Mouse (Mus musculus) layer of hippocampus, adult 18-20 months (tissue): ENCODE results near the gene Mtg1. TPM values are rescaled to one million over a fixed set of nuclear protein-coding genes. Genes with fewer than 3 reads are reported as not detected.
"Not testable (repeated sequence)": the region's sequence is repeated elsewhere in the genome, so short reads cannot be mapped to it uniquely, and the experiment has no call there.

Experiments
- DNase-seq, 2 experiments: peaks; one replicate each; pipeline ENCODE4 v3.0.0; 2022; ENCODE audit warnings: low spot score in 2 of 2
- total RNA-seq, 2 experiments: library from RNA; stranded (reverse); gene quantifications; 2 replicates each; pipeline ENCODE4 v1.2.3; 2021

Gene Mtg1
- total RNA-seq, 2 experiments from 2014 or later, result 20.9 to 27.8 TPM

DNA sequence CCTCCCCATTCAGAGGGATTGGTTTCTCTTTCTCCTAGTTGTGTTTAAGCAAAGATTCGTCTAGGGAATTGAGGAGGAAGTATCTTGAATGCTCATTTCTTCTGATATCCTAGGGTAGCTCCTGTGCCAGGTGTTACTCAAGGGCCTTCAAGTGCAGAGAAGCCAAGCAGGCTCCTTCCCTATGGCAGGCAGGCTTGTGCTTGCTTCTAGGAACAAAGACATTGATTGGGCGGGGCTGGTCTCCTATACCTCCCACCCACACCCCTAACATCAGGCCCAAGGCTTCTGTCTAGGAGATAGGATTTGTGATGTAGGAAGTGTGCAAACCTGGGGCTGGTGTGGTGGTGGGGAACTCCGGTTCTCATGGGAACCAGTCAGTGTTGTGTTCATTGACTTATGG, 10.4 kb upstream of the Mtg1 start:
- DNase-seq, result no peak

- no peak for DNase-seq
These were observed 9.5 kb upstream of the Mtg1 start for GRCm38 (mm10) chr7:140127911-140128310.

DNA sequence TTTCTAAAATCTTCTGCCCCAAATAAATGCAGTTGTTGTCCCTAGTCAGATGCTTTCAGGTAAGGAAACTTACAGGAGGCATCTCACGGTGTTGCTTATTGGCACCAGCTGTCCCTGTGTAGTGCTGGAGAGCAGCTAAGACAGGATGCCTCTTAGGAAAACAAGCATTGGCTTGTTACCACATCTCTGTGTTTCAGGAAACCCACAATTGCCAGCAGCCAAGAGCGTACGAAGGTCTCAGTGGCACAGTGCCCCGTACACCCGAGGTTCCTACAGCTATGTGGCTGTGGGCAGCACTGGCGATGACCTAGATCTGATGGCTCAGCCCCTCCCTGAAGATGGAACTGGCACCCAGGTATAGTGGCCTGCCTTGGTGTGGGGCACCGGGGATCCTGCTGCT, 5.2 kb upstream of the Mtg1 start:
- not testable (repeated sequence) for DNase-seq

DNA sequence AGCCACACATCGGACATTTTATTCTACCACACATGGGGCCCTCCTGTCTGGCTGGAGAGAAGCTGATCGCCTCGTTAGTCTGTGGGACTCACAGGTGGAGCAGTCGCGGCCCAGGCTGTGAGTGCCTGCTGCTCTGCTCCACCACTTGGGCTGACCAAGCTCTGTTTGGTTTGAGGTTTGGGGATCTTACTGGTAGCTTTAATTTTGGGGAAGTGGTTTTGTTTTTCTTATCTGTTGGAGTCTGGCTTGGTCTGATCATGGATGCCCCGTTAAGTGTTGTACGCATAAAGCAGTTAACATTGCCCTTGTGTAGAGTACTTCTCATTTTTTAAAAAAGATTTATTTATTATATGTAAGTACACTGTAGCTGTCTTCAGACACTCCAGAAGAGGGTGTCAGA, 3.3 kb upstream of the Mtg1 start:
- DNase-seq, result not testable (repeated sequence)

DNA sequence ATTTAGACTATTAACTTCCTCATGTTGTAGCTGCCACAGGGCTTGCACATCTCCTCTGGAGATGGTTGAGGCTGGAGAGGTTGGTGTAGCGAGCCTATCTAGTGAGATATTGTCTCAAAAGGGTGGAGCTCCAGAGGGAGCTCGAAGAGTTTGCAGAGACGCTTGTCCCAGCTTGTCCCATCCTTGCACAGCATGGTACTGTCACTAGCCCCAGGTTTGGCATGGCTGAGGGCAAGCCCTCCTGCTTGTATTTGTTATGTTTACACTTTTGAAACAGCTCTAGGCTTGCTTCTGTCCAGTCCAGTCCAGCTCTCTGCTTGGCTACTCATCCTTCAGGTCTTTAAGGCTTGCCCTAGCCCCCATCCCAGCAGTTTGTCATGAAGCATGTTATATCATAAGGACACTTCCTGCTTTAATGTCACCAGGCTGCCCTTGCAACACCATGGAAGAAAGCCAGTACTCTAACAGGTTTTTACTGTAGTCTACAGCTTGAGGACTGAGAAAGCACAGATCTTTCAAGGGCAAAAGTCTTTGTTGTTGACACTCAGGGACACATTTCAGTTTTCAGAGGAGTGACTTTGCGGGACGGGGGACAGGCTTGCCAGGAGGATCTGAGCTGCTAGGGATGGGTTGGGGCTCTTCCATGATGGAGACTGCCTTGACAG, 2.1 kb upstream of the Mtg1 start:
- no peak for DNase-seq

DNA sequence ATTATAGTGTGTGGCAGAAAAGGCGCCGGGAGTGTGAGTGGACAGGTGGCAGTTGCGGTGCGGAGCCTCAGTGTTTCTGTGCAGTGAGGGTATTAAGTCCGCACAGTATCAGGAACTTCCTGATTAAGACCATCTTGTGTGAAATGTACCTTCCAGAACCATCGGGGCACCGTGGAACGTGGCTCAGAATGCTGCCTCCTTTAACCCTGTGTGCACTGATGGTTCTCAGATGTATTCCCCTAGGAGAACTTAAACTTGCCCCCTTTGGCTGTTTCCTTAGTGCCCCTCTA, 602 bp downstream of the Mtg1 start:
- DNase-seq, result no peak

DNA sequence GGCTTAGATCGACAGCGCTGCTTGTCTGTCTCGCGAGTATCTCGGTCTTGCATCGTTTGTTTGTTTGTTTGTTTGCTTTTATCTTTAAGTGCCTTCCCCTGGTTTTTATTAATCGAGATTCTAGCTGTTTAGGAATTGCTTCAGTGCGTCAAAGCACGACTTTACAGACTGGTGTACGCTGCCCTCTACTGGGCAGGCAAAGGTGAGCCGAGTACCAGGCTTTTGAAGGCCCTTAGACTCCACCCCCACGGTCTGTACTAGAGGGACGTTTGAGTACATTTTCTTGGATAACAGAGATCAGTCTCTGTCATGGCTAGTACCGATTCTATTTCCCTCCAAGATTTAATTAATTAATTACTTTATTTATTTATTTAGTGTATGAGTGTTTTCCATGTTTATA, 4.0 kb downstream of the Mtg1 start:
- DNase-seq, result peak in 1 of 2 experiments; percentile 81

DNA sequence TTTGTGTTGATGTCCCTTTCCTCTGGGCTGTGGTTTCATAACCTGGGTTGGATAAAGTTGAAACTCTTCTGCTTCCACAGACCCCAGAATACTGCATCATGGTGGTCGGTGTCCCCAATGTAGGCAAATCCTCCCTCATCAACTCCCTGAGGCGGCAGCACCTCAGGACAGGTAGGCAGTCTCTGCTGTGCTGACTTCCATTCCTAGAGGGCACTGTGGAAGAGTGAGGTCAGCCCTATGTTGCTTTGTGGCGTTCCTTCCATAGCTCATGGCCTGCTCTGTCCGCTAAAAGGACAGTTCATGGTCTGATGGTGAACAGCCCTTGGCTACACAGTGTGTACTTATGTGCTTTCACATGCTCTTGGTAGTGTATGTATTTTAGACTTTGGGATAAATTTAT, 7.2 kb downstream of the Mtg1 start:
- no peak for DNase-seq

DNA sequence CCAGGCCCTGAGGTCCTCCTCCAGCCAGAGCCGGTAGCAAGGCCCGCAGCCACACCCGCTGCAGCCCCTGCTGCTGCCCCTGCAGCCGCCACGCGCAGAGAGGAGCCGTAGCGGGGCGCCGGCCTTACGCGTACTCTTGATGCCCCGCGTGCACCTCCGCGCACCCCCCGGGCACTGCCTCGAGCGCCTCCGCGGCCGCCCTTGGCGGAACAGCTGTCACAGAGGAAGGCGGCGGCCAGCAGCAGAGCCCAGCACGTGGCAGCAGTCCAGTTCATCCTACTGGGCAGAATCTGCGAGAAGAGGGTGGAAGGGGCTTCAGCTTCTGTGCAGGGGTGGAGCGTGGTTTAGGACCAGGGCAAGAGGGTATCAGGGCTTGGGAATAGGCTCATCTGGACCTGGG, 16.0 kb downstream of the Mtg1 start:
- peak in 1 of 2 experiments; percentile 51 for DNase-seq

DNA sequence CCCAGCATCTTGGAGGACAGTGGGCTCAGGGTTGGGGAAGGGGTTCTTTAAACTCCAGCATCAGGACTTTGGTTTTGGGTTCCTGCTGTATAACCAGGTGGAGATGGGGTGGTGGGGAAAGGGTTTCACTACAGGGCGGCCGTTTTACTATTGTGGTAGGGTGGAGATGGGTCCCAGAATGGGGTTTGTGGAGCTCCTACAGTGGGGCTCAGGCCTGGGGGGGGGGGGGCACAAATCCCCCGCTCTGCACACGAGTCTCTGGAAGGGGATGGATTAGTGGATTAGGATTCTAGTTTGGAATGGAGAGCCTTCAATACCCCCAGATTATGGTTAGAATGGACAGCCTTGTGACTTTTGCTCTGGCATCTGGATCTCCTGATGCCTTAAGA, 16.5 kb downstream of the Mtg1 start:
- no peak for DNase-seq

DNA sequence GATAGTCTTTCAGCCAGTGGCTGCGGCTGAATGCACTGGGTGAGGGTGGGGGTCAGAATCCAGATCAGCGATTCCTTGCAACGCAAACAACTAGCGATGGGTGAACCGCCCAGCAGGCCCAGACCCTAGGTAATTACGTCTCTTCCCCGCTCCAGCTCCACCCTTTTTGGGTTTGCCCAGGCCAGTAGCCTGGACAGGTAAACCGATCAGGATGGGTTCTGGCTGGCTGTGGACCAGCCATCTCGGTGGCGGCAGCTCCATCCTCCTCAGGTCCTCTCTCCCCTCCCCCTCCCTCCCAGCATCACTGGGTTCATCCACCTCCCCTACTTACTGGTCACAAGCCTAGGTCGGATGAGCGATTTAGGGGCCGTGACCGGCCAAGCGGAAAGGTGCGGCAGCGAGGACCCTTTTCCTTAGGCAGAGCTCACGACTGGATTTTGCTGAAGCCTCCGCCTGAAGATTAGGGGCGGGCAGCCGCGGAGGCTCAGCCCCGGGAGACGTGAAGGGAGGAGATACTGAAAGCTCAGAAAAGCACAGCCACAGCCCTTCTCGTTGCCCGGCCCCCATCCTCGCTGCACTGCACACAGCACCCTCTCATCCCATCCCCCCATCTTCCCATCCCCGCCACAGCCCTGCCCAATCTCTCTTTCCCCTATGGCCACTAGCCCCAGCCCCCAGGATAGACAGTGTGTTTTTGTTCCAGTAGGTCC, 17.0 kb downstream of the Mtg1 start, which contains the start of gene Sprn:
TSS of gene Sprn (minus strand) at position 660 of the 710 bp plus-strand sequence.
- DNase-seq, result peak; percentile 72 to 88

DNA sequence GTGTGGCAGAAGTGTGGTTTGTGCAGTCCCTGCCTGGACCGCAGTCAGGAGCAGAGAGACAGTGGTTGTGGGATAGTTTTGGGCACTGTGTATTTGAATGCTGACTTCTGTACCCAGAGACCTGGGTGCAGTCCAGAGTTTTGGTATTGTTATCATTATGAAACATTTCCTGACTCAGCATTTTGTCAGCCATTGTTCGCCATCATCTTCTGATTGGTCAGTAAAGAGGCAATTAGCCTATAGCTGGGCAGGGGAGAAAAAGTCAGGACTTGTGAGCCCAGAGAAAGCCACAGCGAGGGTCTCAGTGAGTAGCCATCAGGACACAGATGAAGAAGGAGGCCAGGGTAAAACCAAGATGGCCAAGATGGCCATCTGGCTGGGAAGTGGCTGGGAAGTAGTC, 23.0 kb downstream of the Mtg1 start:
- no peak for DNase-seq

GRCm38 (mm10) chr7:140164664-140165063, 27.3 kb downstream of the Mtg1 start, which contains the start of gene Olfr522:
TSS of gene Olfr522 (minus strand) at chr7:140164764.
- no peak for DNase-seq

- no peak for DNase-seq
These were observed 30.6 kb downstream of the Mtg1 start for GRCm38 (mm10) chr7:140167950-140168349.

GRCm38 (mm10) chr7:140169386-140169785, 32.0 kb downstream of the Mtg1 start:
- no peak for DNase-seq

DNA sequence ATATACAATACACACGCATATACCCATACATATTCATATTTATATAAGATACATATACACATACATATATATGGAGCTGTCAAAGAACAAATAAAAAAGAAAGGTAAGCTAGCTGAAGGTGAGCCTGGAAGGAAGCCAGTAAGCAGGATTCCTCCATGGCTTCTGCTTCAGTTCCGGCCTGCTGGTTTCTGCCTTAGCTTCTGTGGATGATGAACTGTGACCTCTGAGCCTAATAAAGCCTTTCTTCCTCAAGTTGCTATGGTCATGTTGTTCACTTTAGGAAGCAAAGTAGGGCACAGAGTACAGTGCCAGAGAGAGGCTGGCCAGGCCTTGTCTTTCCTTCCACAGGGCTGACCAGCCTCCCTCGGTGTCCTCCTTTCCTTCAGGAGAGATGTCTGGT, 33.5 kb downstream of the Mtg1 start:
- no peak for DNase-seq

DNA sequence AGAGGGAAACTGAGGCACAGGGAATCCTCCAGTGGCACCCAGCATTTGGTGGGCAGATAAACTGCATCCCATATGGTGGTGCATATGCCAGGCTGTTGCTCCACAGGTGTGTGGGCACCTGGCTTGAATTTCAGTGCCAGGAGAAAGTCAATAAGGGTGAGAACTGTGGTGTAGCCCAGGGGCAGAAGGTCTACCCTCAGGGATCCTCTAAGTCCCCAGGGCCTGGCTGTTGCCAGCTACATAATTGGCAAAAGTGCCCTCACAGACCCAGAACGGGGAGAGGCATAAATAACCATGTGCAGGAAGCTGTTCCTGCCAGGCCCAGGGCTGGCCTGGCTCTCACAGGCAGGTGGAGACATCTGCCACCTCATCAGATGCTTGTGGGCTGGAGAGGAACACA, 35.6 kb downstream of the Mtg1 start, which contains the start of gene Olfr523:
TSS of gene Olfr523 (plus strand) at position 282 of the 400 bp plus-strand sequence.
- no peak for DNase-seq

DNA sequence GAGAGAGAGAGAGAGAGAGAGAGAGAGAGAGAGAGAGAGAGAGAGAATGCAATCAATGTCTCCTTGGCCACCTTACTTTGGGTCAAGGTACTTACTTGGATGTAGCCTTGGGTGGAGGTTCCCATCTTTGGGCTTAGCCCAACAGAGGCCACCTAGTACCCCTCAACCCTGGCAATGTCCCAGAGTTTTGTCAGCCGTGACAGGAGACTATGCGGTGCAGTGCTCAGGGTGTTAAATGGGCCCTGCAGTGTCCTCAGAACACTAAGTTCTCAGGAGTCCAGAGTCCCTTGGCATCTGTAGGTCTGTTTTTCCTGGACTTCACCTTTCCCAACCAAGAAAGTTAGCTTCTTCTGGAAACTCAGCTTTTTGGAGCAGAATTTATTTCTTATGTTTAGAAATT, 41.8 kb downstream of the Mtg1 start:
- DNase-seq, result no peak

- no peak for DNase-seq
These were observed 43.3 kb downstream of the Mtg1 start for GRCm38 (mm10) chr7:140180692-140181091.

GRCm38 (mm10) chr7:140184206-140184605, 46.8 kb downstream of the Mtg1 start:
- DNase-seq, result no peak

GRCm38 (mm10) chr7:140186646-140187620, 49.6 kb downstream of the Mtg1 start:
- peak; percentile 26 to 57 for DNase-seq
